Mouse (Mus musculus) skeletal muscle tissue, postnatal 0 days (tissue): ENCODE measurements around the gene Mrpl36. TPM values are rescaled to one million over a fixed set of nuclear protein-coding genes. Genes with fewer than 3 reads are reported as not detected.

ENCODE experiments used
- polyA plus RNA-seq: library from polyadenylated mRNA; unstranded; fragments of >200 nt; fragmentation: Nextera tagmentation; extraction: Ambion mirVana; gene quantifications from 2 replicates; pipeline ENCODE4 v1.2.1, GENCODE M21; 2015

Mrpl36 gene
- polyA plus RNA-seq: 93.5 and 96.2 TPM in 2 replicates

GRCm38 (mm10) chr13:73327827-73328698 lies at the start of gene Mrpl36, which contains the start of gene Ndufs6:
Gene Mrpl36, plus strand, starts transcription at chr13:73328513.
Gene Ndufs6, minus strand, starts transcription at chr13:73328542.

Other genes with a start within 250 kb of the Mrpl36 start
- gene Irx4, start 68.0 kb upstream of the Mrpl36 start, polyA plus RNA-seq: 0.45 TPM in 1 of 2 replicates, not detected in the other
- 492 and 592 TPM in 2 replicates for gene Ndufs6, start within 50 bp of the Mrpl36 start, polyA plus RNA-seq
- 10.7 and 10.8 TPM in 2 replicates for gene Lpcat1, start 138.7 kb downstream of the Mrpl36 start, polyA plus RNA-seq
- gene Slc6a3, start 208.2 kb downstream of the Mrpl36 start, polyA plus RNA-seq: not detected in 2 replicates